Mouse (Mus musculus) MEL (cell line): ENCODE data around the gene Cbr4. TPM values are rescaled to one million over a fixed set of nuclear protein-coding genes. Genes with fewer than 3 reads are reported as not detected.

Source experiments
- DNase-seq: peaks from one replicate; pipeline ENCODE4 v3.0.0; 2011; ENCODE audit warnings: low read depth, low spot score
- H3K27ac ChIP-seq: 2 replicates; pipeline ENCODE4 v1.5.1; 2012; ENCODE audit warnings: low read depth, mild to moderate bottlenecking, control low read depth, low read length, moderate library complexity; ENCODE audit not compliant: control insufficient read depth
- H3K27me3 ChIP-seq, 2 experiments: fragments of 150-350 bp in 1 of 2; sonication (generic) in 1 of 2; 2 replicates each; pipeline ENCODE4 v1.6.1; 2012; ENCODE audit warnings: low read length in 2 of 2, mild to moderate bottlenecking in 2 of 2, improper control_type of control experiment in 1 of 2, moderate library complexity in 1 of 2; ENCODE audit not compliant: insufficient read depth in 2 of 2, control insufficient read depth in 1 of 2
- H3K36me3 ChIP-seq, 2 experiments: 2 replicates each; pipeline ENCODE4 v1.6.1; 2012 to 2014; ENCODE audit warnings: low read length in 2 of 2, improper control_type of control experiment in 1 of 2, inconsistent platforms in 1 of 2, mild to moderate bottlenecking in 1 of 2; ENCODE audit not compliant: insufficient read depth in 2 of 2, control insufficient read depth in 1 of 2
- H3K4me1 ChIP-seq, 2 experiments: fragments of 150-350 bp in 1 of 2; sonication (generic) in 1 of 2; 2 replicates each; pipeline ENCODE4 v1.6.1; 2012; ENCODE audit warnings: low read length in 2 of 2, improper control_type of control experiment in 1 of 2, mild to moderate bottlenecking in 1 of 2; ENCODE audit not compliant: insufficient read depth in 2 of 2, control insufficient read depth in 1 of 2
- H3K4me3 ChIP-seq, 2 experiments: fragments of 150-350 bp in 1 of 2; sonication (generic) in 1 of 2; 2 replicates each; pipeline ENCODE4 v1.5.1; 2012; ENCODE audit warnings: low read depth in 2 of 2, low read length in 2 of 2, mild to moderate bottlenecking in 2 of 2, moderate library complexity in 2 of 2, control low read depth in 1 of 2, improper control_type of control experiment in 1 of 2; ENCODE audit not compliant: control insufficient read depth in 1 of 2, insufficient read depth in 1 of 2
- H3K79me2 ChIP-seq: 2 replicates; pipeline ENCODE4 v1.6.1; 2012; ENCODE audit warnings: mild to moderate bottlenecking, low read length, moderate library complexity; ENCODE audit not compliant: control insufficient read depth, poor library complexity, insufficient read depth
- H3K9ac ChIP-seq: 2 replicates; pipeline ENCODE4 v1.6.1; 2012; ENCODE audit warnings: low read depth, mild to moderate bottlenecking, control low read depth, low read length, moderate library complexity; ENCODE audit not compliant: control insufficient read depth, poor library complexity, severe bottlenecking
- H3K9me3 ChIP-seq: fragments of 150-350 bp; sonication (generic); replicated peaks from 2 replicates; pipeline ENCODE4 v1.6.1; 2012; ENCODE audit warnings: mild to moderate bottlenecking, low read length, improper control_type of control experiment, moderate library complexity; ENCODE audit not compliant: insufficient read depth
- BHLHE40 ChIP-seq: IDR thresholded peaks from 2 replicates; pipeline ENCODE4 v1.6.1; 2012; ENCODE audit warnings: low read depth, mild to moderate bottlenecking, inconsistent platforms, low read length, improper control_type of control experiment, borderline replicate concordance
- CHD1 ChIP-seq: IDR thresholded peaks from 2 replicates; pipeline ENCODE4 v1.6.1; 2012; ENCODE audit warnings: low read depth, mild to moderate bottlenecking, inconsistent platforms, low read length, improper control_type of control experiment
- CHD2 ChIP-seq: IDR thresholded peaks from 2 replicates; pipeline ENCODE4 v1.6.1; 2011; ENCODE audit warnings: low read length, improper control_type of control experiment
- EP300 ChIP-seq, 2 experiments: IDR thresholded peaks; 2 replicates each; pipeline ENCODE4 v1.6.1; 2011; ENCODE audit warnings: improper control_type of control experiment in 2 of 2, low read length in 2 of 2, low read depth in 1 of 2, mild to moderate bottlenecking in 1 of 2
- ETS1 ChIP-seq: IDR thresholded peaks from 2 replicates; pipeline ENCODE4 v1.6.1; 2012; ENCODE audit warnings: low read depth, mild to moderate bottlenecking, inconsistent platforms, low read length, improper control_type of control experiment, moderate library complexity
- GATA1 ChIP-seq: IDR thresholded peaks from 2 replicates; pipeline ENCODE4 v1.6.1; 2011; ENCODE audit warnings: low read depth, low read length, improper control_type of control experiment
- JUND ChIP-seq: IDR thresholded peaks from 2 replicates; pipeline ENCODE4 v1.6.1; 2011; ENCODE audit warnings: low read depth, mild to moderate bottlenecking, improper control_type of control experiment, low read length
- MAFK ChIP-seq: IDR thresholded peaks from 2 replicates; pipeline ENCODE4 v1.6.1; 2011; ENCODE audit warnings: low read depth, mild to moderate bottlenecking, low read length, improper control_type of control experiment, borderline replicate concordance
- MXI1 ChIP-seq: IDR thresholded peaks from 2 replicates; pipeline ENCODE4 v1.6.1; 2011; ENCODE audit warnings: mild to moderate bottlenecking, low read depth, low read length, improper control_type of control experiment
- MYB ChIP-seq: IDR thresholded peaks from 2 replicates; pipeline ENCODE4 v1.6.1; 2011; ENCODE audit warnings: mild to moderate bottlenecking, low read depth, low read length, improper control_type of control experiment
- MYC ChIP-seq: IDR thresholded peaks from 2 replicates; pipeline ENCODE4 v1.6.1; 2011; ENCODE audit warnings: low read depth, mild to moderate bottlenecking, low read length, improper control_type of control experiment, moderate library complexity
- NELFE ChIP-seq: IDR thresholded peaks from 2 replicates; pipeline ENCODE4 v1.6.1; 2011; ENCODE audit warnings: low read depth, low read length, improper control_type of control experiment
- POLR2A ChIP-seq, 2 experiments: IDR thresholded peaks; 2 replicates each; pipeline ENCODE4 v1.6.1; 2011 to 2012; ENCODE audit warnings: low read length in 2 of 2, mild to moderate bottlenecking in 2 of 2, control low read depth in 1 of 2, improper control_type of control experiment in 1 of 2, low read depth in 1 of 2, moderate library complexity in 1 of 2; ENCODE audit not compliant: control insufficient read depth in 1 of 2, insufficient read depth in 1 of 2, poor library complexity in 1 of 2
- POLR2AphosphoS2 ChIP-seq: IDR thresholded peaks from 2 replicates; pipeline ENCODE4 v1.6.1; 2011; ENCODE audit warnings: low read length, improper control_type of control experiment
- RCOR1 ChIP-seq: IDR thresholded peaks from 2 replicates; pipeline ENCODE4 v1.6.1; 2012; ENCODE audit warnings: low read depth, mild to moderate bottlenecking, inconsistent platforms, low read length, improper control_type of control experiment
- SMC3 ChIP-seq: IDR thresholded peaks from 2 replicates; pipeline ENCODE4 v1.6.1; 2011; ENCODE audit warnings: low read depth, low read length, improper control_type of control experiment
- TAL1 ChIP-seq: IDR thresholded peaks from 2 replicates; pipeline ENCODE4 v1.6.1; 2012; ENCODE audit warnings: mild to moderate bottlenecking, inconsistent platforms, low read length, moderate library complexity, mixed read lengths
- TBP ChIP-seq: IDR thresholded peaks from 2 replicates; pipeline ENCODE4 v1.8.0; 2011; ENCODE audit warnings: low read depth, low read length, improper control_type of control experiment
- USF1 ChIP-seq: IDR thresholded peaks from 2 replicates; pipeline ENCODE4 v1.6.1; 2014; ENCODE audit warnings: low read depth, mild to moderate bottlenecking, inconsistent platforms, low read length, improper control_type of control experiment, moderate library complexity
- ZC3H11A ChIP-seq: IDR thresholded peaks from 2 replicates; pipeline ENCODE4 v1.6.1; 2012; ENCODE audit warnings: low read depth, mild to moderate bottlenecking, inconsistent platforms, low read length, improper control_type of control experiment
- ZKSCAN1 ChIP-seq: IDR thresholded peaks from 2 replicates; pipeline ENCODE4 v1.6.1; 2012; ENCODE audit warnings: low read depth, mild to moderate bottlenecking, inconsistent platforms, low read length, improper control_type of control experiment, moderate library complexity
- ZNF384 ChIP-seq: IDR thresholded peaks from 2 replicates; pipeline ENCODE4 v1.6.1; 2012; ENCODE audit warnings: low read depth, mild to moderate bottlenecking, inconsistent platforms, low read length, improper control_type of control experiment
- polyA plus RNA-seq, 2 experiments: library from polyadenylated mRNA; stranded (reverse) in 1 of 2; unstranded in 1 of 2; fragments of >175 nt in 1 of 2; fragments of >200 nt in 1 of 2; gene quantifications; 2 replicates each; pipeline versions ENCODE4 v1.2.1 to v1.2.4; 2012; ENCODE audit warnings: low replicate concordance in 2 of 2, low read depth in 1 of 2; ENCODE audit not compliant: insufficient read length in 2 of 2, insufficient read depth in 1 of 2, missing spikeins in 1 of 2
- total RNA-seq: library from RNA; depleted of rRNA; stranded (reverse); fragments of 300-350 nt; gene quantifications from 2 replicates; pipeline ENCODE4 v1.2.3, GENCODE M21; 2012

Gene Cbr4
- total and polyA plus RNA-seq, 3 experiments, result 15.4 to 15.8 TPM; not detected in 1

DNA sequence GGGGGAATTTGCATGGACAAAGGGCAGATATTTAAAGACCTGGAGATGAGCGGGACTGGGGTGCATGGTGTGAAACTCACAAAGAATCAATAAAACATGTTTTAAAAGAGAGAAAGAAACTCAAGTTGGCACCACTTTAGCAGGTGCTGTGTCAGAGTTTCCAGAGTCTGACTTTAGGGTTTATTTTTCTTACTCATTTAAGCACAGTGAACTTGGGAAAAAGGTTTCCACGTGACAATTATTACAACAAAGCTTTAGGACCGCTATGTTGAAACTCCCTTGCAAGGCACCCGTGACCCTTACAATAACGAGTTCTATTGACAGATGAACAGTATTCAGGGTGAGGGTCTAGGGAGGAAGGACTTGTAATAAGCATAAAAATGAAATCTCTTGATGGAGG lies 25.3 kb upstream of the Cbr4 start:
- H3K36me3 ChIP-seq, result peaks cover 0 to 2% of the 10 kb centered on the region in 2 experiments; a peak in 1 of 4 replicates
- no peaks in the 10 kb centered on the region for H3K9me3 ChIP-seq
- TF ChIP-seq RCOR1, result no peak
- TF ChIP-seq EP300 (IDR thresholded peaks at IDR 0.05; ENCODE audit: low read depth in 1 of 2, low read length in 2 of 2), result no peak
- no peak for TF ChIP-seq SMC3
- TF ChIP-seq POLR2A (IDR thresholded peaks at IDR 0.05; ENCODE audit: control insufficient read depth in 1 of 2, insufficient read depth in 1 of 2, low read depth in 1 of 2, low read length in 2 of 2, poor library complexity in 1 of 2), result no peak
- TF ChIP-seq CHD1, result no peak
- no peak for TF ChIP-seq MYC
- no peak for TF ChIP-seq POLR2AphosphoS2
- TF ChIP-seq BHLHE40, result no peak
- TF ChIP-seq MAFK, result no peak
- no peak for TF ChIP-seq TAL1
- TF ChIP-seq CHD2, result no peak
- TF ChIP-seq GATA1, result no peak
- no peak for TF ChIP-seq USF1
- no peak for TF ChIP-seq TBP
- no peak for TF ChIP-seq ZNF384
- TF ChIP-seq ZC3H11A, result no peak
- no peak for TF ChIP-seq MXI1
- no peak for TF ChIP-seq NELFE
- no peak for TF ChIP-seq MYB
- TF ChIP-seq JUND, result no peak
- no peak overlapping the region for H3K27ac ChIP-seq
- no peak overlapping the region for H3K9ac ChIP-seq
- no peak overlapping the region for H3K4me3 ChIP-seq
- no peaks in the 10 kb centered on the region for H3K79me2 ChIP-seq
- no peaks in the 10 kb centered on the region; a peak in 1 of 4 replicates for H3K4me1 ChIP-seq
- no peaks in the 10 kb centered on the region for H3K27me3 ChIP-seq
- DNase-seq, result no peak

- Histone ChIP-seq H3K36me3 (peaks cover 0 to 2% of the 10 kb centered on the region in 2 experiments; a peak in 1 of 4 replicates), H3K79me2 (no peaks in the 10 kb centered on the region), H3K9ac (no peak overlapping the region), H3K9me3 (no peaks in the 10 kb centered on the region), H3K27ac (no peak overlapping the region), H3K4me1 (no peaks in the 10 kb centered on the region; a peak in 1 of 4 replicates), H3K27me3 (no peaks in the 10 kb centered on the region), H3K4me3 (no peak overlapping the region)
- TF ChIP-seq GATA1 (peak; percentile 56), ETS1 (peak; percentile 24; the same call in 1 of the 2 replicates), SMC3 (no peak), EP300 (IDR thresholded peaks at IDR 0.05; ENCODE audit: low read depth in 1 of 2, low read length in 2 of 2) (peak; percentile 13 to 34; a peak in 2 of 4 replicates), ZKSCAN1 (no peak)
- peak; percentile 40 for DNase-seq
Measured at GRCm38 (mm10) chr8:61464393-61464792, 23.1 kb upstream of the Cbr4 start.
